33 mouse cellular contexts compared by ENCODE assay signal in the genomic region with DNA sequence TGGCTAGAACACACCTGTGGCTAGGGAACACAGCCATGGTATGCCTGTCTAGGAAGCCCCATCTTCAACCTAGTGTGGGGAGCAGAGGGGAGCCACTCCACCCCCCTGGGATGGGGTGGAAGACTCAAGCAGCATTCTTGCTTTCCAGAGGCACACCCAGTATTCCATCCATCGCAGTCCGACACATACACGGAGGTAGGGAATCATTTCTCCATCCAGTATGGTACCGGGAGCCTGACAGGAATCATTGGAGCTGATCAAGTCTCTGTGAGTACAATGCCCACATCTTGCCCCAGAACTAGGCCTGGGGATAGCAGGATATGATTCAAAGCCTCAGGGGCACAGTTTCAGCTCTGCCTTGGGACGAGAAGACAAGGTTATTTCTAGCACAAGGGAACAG. TPM values are rescaled to one million over a fixed set of nuclear protein-coding genes. Genes with fewer than 3 reads are reported as not detected.
"Had no signal": no experiment of that assay in that cellular context is flagged by ENCODE, and none has a peak within 500 bp of the region (broad histone marks: within the 10 kb centered on the region; RNA-seq: fewer than 3 reads in every experiment).

No protein-coding gene starts in this region.

- H3K4me1 ChIP-seq: limb, embryonic 13.5 days; limb, embryonic 15.5 days; lung, embryonic 15.5 days; midbrain, embryonic 10.5 days; midbrain, embryonic 12.5 days; midbrain, embryonic 13.5 days; midbrain, embryonic 15.5 days; neural tube, embryonic 12.5 days; neural tube, embryonic 13.5 days had no signal

- H3K9me3 ChIP-seq: limb, embryonic 10.5 days; limb, embryonic 12.5 days; limb, embryonic 13.5 days; limb, embryonic 15.5 days; liver, embryonic 12.5 days; liver, embryonic 13.5 days; liver, embryonic 15.5 days; lung, embryonic 15.5 days; megakaryocyte, embryonic 14.5 days; midbrain, embryonic 10.5 days; midbrain, embryonic 12.5 days; midbrain, embryonic 13.5 days; midbrain, embryonic 15.5 days; neural tube, embryonic 12.5 days; neural tube, embryonic 13.5 days had no signal

- ATAC-seq: lung, postnatal 0 days; midbrain, embryonic 13.5 days; midbrain, embryonic 15.5 days; midbrain, embryonic 16.5 days had no signal

- H3K4me3 ChIP-seq: limb, embryonic 10.5 days; limb, embryonic 12.5 days; limb, embryonic 13.5 days; limb, embryonic 15.5 days; liver, embryonic 12.5 days; liver, embryonic 13.5 days; liver, embryonic 15.5 days; lung, embryonic 15.5 days; megakaryocyte, embryonic 14.5 days; midbrain, embryonic 10.5 days; midbrain, embryonic 12.5 days; midbrain, embryonic 13.5 days; midbrain, embryonic 15.5 days; myocyte; neural tube, embryonic 12.5 days; neural tube, embryonic 13.5 days had no signal

- H3K27me3 ChIP-seq: limb, embryonic 12.5 days; limb, embryonic 13.5 days; limb, embryonic 15.5 days; liver, embryonic 12.5 days; liver, embryonic 13.5 days; liver, embryonic 15.5 days; lung, embryonic 15.5 days; midbrain, embryonic 12.5 days; midbrain, embryonic 13.5 days; midbrain, embryonic 15.5 days; neural tube, embryonic 12.5 days; neural tube, embryonic 13.5 days had no signal

- H3K4me2 ChIP-seq: limb, embryonic 12.5 days; limb, embryonic 13.5 days; limb, embryonic 15.5 days; liver, embryonic 11.5 days; liver, embryonic 12.5 days; liver, embryonic 13.5 days; lung, embryonic 14.5 days; lung, embryonic 15.5 days; midbrain, embryonic 11.5 days; midbrain, embryonic 12.5 days; midbrain, embryonic 13.5 days; midbrain, embryonic 15.5 days; neural tube, embryonic 12.5 days; neural tube, embryonic 13.5 days had no signal

- H3K36me3 ChIP-seq: limb, embryonic 10.5 days; limb, embryonic 12.5 days; limb, embryonic 13.5 days; limb, embryonic 15.5 days; liver, embryonic 12.5 days; liver, embryonic 13.5 days; lung, embryonic 15.5 days; midbrain, embryonic 10.5 days; midbrain, embryonic 12.5 days; midbrain, embryonic 13.5 days; midbrain, embryonic 15.5 days; neural tube, embryonic 12.5 days; neural tube, embryonic 13.5 days had no signal

- DNase-seq: left cerebral cortex, postnatal 4 days; liver, embryonic 13.5 days; lung, adult 18-20 months; lung, adult 2 months; lung, embryonic 14.5 days; lung, postnatal 10 days; lung, postnatal 14 days; lung, postnatal 36 days; lung, postnatal 4 days; midbrain, embryonic 14.5 days had no signal

- H3K27ac ChIP-seq: limb, embryonic 10.5 days; limb, embryonic 12.5 days; limb, embryonic 13.5 days; limb, embryonic 15.5 days; liver, embryonic 12.5 days; liver, embryonic 13.5 days; liver, embryonic 14.5 days; liver, embryonic 15.5 days; lung, embryonic 15.5 days; macrophage; midbrain, embryonic 10.5 days; midbrain, embryonic 12.5 days; midbrain, embryonic 13.5 days; midbrain, embryonic 15.5 days; neural tube, embryonic 12.5 days; neural tube, embryonic 13.5 days had no signal

- H3K9ac ChIP-seq: limb, embryonic 12.5 days; limb, embryonic 13.5 days; limb, embryonic 15.5 days; liver, embryonic 12.5 days; liver, embryonic 13.5 days; liver, embryonic 14.5 days; liver, embryonic 15.5 days; lung, embryonic 14.5 days; lung, embryonic 15.5 days; midbrain, embryonic 12.5 days; midbrain, embryonic 13.5 days; midbrain, embryonic 15.5 days; neural tube, embryonic 12.5 days; neural tube, embryonic 13.5 days had no signal

RNA-seq across cellular contexts. Expression of gene Ctse, which starts 26.0 kb away (rescaled TPM):
- total RNA-seq: left cerebral cortex, postnatal 25 days; liver, adult 2 months had no signal
- polyA plus RNA-seq: limb, embryonic 10.5 days; midbrain, embryonic 10.5 days; midbrain, embryonic 13.5 days; midbrain, embryonic 14.5 days; midbrain, embryonic 16.5 days; myocyte; neural tube, embryonic 13.5 days had no signal
